Mouse (Mus musculus): ENCODE data around the gene Sez6.
A peak's percentile ranks its signal among the peaks of the same experiment; 100 is the strongest.

The Sez6 gene

DNA sequence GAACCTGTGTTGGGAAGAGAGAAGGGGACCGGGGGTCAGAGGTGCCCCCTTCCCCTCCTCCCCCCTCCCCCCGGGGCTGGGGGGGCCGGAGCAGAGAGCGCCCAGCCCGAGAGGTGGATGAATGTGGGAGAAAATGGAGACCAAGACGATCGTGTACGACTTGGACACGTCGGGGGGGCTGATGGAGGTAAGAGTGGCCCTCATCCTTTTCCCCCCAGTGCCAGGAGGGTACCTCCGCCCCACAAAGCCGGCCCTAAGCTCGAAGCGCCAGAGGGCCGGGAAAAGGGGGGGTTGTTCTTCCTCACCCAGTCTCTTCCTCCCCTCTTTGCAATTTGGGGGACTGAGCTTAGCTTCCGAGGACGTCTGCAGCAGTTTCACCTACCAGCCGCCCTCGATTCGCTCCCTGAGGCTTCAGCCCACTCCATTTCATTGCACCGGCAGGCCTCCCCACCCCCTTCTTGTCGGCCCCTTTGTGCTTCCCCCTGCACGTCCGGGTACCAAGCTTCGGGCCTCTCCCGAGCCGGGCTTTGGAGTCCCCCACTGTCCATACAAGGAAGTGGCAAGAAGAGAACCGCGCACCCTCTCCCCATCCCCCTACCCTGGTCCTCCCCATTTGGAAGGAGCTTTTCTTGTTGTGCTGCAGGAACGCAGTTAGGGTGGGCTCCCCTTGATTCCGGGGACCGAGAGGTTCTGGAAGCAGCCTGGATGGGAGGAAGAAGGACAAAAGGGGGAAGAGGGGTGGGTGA, 52.8 kb downstream of the Sez6 start:
- DNase-seq: peak; percentile 75 to 80

DNA sequence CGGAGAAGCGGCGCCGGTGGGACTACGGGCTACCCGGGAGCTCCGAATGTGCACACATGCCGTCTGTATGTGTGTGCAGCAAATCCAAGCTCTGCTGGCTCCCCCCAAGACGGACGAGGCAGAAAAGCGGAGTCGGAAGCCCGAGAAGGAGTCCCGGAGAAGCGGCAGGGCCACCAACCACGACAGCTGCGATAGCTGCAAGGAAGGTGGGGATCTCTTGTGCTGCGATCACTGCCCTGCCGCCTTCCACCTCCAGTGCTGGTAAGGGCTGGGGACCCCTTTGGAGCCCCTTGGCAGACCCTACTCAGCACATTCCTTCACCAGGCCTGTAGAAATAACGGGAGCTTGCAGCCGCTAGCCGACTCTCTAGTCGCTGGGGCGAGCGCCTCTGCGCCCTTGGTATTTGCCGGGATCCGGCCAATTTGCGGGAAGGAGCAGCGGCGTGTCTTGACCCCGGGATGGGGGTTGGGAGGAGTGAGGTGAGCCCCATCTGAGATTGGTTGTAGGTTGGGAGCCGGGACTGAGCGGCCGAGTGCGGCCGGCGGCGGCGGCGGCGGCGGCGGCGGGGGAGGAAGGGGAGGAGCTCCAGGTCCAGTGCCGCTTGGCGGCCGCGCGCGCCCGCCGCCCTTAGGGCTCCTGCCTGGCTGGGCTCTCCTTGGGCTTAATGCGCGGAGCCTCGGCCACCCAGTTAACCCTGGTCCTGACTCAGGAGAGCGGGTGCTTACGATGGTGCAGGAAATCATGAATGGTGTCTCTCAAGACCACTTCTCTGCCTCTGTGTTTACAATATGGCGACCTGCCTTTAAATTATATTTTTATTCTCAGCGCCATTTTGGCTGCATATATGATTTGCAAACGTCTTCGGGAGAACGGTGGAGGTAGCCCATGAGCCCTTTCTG, 53.6 kb downstream of the Sez6 start:
- peak; percentile 79 to 80 for DNase-seq

DNA sequence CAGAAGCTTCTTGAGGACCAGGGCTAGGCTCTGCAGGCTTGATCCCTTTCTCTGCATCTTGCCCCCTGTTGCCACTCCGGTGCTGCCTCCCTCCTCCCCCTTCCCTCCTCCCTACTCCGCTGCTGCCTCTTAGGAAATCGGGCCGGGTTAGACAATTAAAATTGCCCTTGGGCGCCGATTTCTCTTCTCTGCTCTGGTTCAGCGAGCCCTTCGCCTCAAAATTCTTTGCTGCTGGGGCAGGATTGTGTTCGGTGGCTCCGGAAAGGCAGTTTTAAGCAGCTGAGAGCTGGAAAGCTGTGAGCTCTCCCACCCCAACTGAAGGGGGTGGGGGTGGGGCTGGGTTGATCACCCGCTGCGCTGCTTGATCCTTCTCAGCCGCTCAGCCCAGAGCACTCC, 54.2 kb downstream of the Sez6 start:
- DNase-seq: peak; percentile 57 to 61

DNA sequence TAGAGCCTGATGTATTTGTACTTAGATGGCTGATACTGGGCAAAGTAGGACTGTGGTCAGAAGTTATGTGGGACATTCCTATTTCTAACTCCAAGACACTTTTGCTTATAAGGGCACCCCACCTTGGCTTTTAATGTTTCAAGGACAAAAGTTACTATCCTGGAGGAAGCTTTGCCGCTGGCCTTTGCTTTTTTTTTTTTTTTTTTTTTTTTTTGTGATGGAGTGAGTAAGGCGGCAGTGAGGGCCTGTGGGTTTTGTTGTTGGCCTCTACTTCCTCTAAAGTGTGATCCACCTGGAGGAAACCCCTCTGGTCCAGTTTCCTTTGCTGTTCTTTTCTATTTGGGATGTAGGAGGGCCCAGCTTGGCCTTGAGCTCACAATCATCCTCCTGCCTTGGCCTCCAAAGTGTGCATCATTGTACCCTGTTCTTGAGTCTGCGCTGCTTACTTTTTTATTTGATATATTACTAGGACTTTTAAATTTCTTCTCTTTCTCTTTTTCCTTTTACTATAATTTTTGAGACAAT, 55.0 kb downstream of the Sez6 start:
- no peak for DNase-seq

DNA sequence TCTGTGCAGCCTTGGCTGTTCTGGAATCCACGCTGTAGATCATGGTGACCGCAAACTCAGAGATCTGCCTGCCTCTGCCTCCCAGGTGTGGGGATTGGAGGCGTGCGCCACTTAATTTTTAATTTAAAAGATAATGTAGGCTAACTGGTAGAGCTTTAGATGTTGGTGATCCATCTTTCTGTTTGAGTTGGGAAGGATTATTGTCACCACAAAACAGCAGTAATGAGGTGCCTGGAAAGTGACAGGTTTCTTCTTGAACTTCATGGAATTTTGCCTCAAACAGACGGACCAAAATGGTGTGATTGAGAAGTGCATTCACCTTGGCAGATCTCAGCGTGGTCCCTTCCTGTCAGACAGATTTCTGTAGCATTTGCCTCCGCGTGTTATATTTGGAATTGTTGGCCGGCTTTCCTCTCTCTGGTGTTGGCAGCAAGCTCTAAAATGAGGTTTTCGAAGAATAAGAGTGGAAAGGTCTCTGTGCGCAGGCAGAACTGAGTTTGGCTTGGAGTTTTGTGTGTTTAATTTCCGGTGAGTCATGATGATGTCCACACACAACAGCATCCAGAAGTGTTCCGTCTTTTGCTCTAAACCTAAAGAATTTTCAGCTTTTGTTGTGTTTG, 58.6 kb downstream of the Sez6 start:
- DNase-seq: no peak

DNA sequence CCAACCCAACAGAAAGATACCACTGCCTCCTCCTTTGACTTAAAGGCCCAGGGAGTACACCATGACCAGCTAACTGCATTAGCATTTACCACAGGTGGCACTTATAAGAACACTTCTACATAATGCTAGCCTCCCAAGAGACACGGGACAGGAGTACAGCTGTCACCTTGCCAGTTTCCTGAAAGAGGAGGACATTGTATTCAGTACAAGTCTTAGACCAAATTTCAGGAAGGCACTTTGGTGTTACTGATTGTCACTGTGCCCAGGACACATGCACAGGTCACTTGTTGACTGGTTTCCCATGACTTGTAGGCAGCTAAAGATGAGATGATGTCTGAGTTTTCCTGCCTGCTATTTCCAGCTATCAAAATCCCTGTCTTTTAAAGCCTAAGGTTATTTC, 65.0 kb downstream of the Sez6 start:
- DNase-seq: no peak

DNA sequence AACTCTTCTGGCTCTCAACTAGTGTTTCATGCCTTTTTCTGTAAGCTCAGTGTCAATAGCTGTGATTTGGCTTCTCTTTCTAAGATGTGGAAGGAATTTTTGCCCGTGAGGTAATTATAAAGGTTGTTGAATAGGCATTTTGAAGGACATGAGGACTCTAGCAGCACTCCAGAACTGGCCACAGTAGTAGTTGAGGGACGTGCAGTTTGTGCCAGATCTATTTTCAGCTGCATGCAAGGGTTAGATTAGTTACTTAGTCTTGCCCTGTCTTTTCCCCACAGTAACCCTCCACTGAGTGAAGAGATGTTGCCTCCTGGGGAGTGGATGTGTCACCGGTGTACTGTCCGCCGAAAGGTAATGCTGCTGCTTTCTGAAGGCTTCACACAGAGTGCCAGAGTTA, 75.8 kb downstream of the Sez6 start:
- DNase-seq: no peak

DNA sequence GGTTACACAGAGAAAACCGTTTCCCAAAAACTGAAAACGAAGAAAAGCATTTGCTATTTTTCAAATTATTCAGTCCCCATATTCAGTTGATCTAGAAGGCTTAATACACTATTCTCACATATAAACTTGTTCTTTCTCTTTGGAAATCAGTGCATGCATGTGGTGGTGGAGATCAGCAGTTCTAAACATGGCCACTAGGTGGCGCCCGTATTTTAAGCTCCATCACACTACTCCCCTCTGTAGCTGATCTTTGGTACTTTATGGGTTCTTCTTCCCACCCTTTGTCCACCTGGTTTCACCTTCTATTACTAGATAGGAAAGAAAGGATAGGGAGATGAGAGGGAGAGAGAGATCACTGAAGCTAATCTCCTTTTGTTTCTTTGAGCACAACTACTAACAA, 89.1 kb downstream of the Sez6 start:
- peak; percentile 56 to 75 for DNase-seq

DNA sequence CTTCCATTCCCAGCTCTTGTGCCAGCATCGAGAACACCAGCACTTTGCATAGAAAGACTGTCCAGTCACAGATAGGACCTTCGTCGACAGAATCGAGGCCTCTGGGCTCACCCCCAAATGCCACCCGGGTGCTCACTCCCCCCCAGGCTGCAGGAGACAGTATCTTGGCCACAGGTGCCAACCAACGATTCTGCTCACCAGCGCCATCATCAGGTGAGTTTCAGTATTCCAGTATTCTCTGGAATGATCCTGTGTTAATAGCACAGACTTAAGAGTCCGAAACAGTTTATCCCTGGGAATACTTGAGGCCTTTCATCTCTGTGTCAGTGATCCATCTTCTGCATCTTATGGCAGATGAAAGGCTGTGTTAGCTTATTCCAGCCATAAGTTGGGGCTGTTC, 93.0 kb downstream of the Sez6 start:
- DNase-seq: peak in 1 of 2 experiments; percentile 50
